Mouse (Mus musculus) layer of hippocampus, adult 9-11 months (tissue): ENCODE results near the gene Fgf11.

ENCODE experiments used
- DNase-seq: peaks from one replicate; pipeline ENCODE4 v3.0.0; 2022

The Fgf11 gene

DNA sequence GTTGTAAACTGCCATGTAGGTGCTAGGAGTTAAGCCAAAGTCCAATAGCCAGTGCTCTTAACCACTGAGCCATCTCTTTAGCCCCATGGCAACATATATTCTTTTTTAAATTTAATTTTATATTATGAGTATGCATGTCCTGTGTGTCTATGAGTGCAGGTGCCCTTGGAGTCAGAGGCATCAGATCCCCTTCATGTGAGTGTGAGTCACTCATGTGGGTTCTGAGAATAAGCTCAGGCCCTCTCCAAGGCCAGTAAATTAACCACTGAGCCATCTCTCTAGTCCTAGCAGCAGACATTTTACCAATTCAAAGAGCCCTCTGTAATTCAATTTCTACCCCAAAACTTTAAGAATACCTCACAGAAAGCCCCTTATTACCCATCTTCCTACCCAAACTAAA, 49.0 kb downstream of the Fgf11 start:
- DNase-seq, result no peak

DNA sequence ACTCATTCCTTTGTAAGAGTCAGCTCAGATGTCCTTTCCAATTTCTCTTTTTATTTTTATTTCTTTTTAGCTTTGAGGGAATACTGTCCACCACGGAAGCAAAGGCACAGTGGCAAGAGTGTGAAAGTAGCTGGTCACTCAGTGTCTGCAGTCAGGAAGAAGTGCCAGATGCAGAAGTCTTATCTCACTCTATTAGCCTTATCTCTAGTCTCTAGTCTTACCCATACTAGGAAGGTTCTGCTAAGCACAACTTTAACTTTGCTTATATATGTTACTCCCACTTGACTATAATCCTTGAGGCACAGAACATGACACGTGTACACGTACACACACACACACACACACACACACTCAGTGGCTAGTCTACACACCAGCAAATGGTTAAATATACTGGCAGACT, 50.0 kb downstream of the Fgf11 start:
- DNase-seq, result no peak
